Mouse (Mus musculus) ovary, adult 18-20 months (tissue): ENCODE measurements around the gene Gm20532.

Experiments used
- DNase-seq: peaks from one replicate; pipeline ENCODE4 v3.0.0; 2022; ENCODE audit warnings: low spot score, mixed read lengths

Gene Gm20532

GRCm38 (mm10) chr2:26586294-26587043 is at the start of gene Gm20532:
Gene Gm20532, plus strand, starts transcription at chr2:26586639.
- peak; percentile 37 for DNase-seq

- DNase-seq: no peak
These were observed 46.9 kb upstream of the Gm20532 start for GRCm38 (mm10) chr2:26539516-26539915.

GRCm38 (mm10) chr2:26540721-26541120 is 45.7 kb upstream of the Gm20532 start:
- no peak for DNase-seq

DNA sequence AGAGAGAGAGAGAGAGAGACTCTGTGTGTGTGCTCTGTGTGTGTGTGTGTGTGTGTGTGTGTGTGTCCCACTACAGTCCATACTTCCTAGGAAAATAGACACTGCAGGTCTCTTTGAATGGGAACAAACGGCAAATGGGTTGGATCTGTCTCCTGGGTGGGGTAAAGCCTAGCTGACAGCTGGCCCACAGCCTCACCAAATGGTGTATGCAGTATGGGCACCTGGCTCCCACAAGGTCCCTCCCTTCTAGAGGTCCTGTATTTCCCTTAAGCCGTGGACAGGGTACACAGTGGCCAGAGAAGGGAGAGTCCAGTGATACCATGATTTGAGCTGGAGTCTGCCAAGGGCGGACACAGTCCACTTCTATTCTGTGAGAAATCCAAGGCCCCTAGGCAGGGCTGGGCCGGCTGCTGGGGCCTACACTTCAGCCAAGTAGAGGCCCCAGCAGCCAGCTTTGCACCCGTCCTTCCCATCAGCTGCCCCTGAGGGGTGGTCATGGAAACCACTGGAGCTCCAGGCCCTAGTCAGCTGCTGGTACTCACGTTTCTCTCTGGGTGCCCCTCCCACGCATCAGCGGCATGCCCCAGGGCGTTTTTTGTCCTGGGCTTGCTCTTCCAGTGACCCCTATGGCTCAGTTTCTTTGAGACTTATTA is 45.1 kb upstream of the Gm20532 start:
- DNase-seq: no peak

DNA sequence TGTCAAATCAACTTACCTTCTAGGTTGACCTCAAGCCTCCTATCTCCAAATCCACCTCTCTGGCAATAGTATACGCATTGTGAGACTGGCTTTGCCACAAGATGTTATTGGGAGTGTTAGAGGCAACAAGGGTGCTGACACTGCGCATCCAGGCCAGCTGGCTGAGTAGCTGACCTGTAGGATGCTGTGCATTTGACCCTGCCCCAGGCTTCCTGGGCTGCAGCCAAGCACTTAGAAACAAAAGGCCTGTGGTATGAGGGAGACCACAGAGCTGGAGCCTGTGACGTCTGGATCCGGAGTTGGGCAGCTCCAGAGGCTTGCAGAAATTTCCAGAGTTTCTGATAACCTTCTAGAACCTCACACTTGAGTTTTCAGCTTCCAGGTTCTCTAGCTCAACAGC is 43.3 kb upstream of the Gm20532 start:
- no peak for DNase-seq

DNA sequence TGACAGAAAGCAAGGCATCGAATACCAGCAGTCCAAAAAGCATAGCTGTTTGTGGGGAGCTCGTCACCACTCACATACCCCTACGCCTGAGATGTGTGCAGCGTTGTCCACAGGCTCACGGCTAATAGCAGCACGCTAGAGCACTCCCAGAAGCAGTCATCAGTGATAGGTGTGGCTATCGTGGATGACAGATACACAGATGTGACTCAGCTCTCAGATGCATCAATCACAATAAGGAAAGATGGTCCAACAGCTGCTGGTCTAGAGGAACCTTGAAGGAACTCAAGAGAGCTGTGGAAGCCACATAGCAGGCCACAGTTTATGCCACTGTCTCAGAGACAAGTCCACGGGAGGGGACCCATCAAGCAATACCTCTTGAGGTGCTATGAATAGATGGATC is 42.7 kb upstream of the Gm20532 start:
- DNase-seq: no peak

DNA sequence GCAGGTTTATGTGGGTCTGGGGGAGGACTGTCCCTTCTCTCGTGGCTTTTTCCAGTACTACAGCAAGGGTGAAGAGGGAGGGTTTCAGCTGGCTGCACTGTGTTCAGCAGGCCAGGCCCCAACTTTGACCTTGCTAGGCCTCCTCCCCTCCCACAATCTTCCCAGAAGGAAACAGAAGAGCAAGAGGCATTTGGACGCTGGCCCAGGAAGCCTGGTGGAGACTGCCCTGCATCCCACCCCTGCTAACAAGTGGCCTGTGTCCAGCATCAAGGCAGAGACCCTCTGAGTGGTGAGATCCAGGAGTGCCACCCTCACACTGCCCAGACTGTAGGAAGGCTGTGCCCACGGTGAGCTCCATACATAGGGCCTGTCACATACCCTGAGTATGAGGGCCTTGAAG is 42.2 kb upstream of the Gm20532 start:
- DNase-seq: peak; percentile 51

DNA sequence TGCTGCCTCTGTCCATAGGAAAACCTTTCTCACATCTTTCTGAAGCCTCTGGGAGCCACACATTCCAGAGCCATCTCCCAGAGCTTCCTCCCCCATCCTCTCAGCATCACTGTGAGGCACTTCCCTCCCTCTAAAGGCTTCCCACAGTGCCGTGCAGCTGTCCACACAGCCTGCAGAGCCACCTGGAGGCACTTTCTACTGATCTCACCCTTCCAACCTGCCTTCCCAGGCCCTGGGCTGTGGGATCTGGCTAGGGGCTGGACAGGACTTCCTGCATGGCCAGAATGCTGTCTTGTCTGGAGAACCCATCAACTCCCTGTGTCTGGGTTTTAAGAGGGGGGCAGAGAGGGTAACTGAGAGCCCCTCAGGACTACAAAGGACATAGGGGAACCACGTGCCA is 39.0 kb upstream of the Gm20532 start:
- DNase-seq: no peak

GRCm38 (mm10) chr2:26549801-26550200 is 36.6 kb upstream of the Gm20532 start:
- no peak for DNase-seq

DNA sequence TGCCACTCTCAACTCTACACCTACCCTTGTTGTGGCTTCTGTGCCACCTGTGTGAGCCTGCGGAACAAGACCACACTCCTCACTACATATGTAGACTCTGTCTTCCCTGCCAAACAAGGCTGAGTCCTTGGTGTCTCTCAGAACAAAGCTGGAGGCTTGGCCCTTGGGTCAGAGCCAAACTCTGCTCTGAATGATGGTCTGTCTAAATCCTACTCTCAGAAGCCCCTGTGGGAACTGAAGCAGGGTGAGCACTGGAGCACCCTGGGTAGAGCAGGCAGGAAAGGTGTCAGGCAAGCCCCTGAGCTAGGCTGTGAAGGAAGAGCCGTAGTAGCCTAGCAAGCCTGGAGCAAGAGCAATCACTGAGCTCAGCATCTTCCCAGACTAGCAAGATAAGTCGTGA is 36.2 kb upstream of the Gm20532 start:
- DNase-seq: no peak

- DNase-seq: peak; percentile 57
These were observed 35.7 kb upstream of the Gm20532 start for GRCm38 (mm10) chr2:26550777-26551176.

GRCm38 (mm10) chr2:26551446-26551845 is 35.0 kb upstream of the Gm20532 start:
- DNase-seq: no peak

GRCm38 (mm10) chr2:26552066-26552465 is 34.4 kb upstream of the Gm20532 start:
- DNase-seq: no peak

GRCm38 (mm10) chr2:26553904-26554303 is 32.5 kb upstream of the Gm20532 start:
- DNase-seq: no peak

DNA sequence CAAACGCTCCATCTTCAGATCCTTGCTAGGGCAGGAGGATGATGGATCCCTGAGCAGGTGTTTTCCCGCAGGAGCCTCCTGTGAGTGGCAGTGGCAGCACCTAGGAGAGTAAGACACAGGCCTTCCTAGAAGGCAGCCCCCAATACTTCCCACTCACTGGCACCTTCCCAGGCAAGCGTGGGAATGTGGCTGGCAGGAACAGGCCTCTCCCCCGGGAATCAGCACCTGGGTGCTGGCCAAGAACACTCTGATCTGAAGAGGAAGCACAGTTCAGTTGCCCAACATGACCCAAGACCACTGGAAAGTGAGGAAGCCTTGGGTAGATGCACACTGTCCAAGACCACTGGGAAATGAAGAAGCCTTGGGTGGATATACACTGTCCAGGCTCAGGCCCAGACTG is 31.4 kb upstream of the Gm20532 start:
- DNase-seq: peak; percentile 51

- peak; percentile 59 for DNase-seq
These were observed 29.9 kb upstream of the Gm20532 start for GRCm38 (mm10) chr2:26556535-26556993.

DNA sequence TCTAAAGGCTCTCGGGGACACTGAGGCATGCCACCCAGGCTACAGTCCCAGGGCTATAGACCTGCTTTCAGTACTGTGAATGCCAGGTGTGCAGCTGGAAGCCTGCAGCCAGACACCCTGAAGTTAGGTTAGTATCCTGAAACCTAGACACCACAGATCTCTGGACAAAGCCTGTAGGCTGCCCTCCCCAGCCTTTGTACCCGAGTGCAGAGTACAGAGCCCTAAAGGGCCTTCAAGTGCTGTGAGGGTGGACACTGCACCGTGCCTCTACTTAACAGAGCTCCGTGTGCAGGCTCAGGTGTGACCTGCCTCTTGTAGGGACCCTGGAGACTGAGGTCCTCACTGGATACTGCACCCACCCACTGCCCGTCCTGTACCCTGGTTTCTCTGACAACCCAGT is 25.9 kb upstream of the Gm20532 start:
- no peak for DNase-seq

- no peak for DNase-seq
These were observed 25.0 kb upstream of the Gm20532 start for GRCm38 (mm10) chr2:26561351-26562016.

DNA sequence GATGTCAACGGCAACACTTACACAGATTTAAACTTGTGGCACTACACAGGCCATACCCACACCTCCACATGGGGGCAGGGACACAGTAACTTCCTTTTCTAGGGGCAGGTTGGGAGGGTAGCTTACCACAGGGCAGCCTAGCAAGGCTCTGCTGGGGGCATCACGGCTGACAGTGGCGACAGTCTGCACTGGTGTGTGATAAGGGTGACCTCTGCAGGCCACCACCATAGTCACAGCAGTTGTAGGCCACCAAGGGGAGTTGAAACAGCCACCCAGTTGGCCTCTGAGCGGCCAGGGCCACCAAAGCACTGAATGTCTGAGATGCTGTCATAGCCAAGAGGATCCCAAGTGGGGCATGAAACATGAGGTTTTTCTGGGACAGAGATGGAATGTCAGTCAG is 20.2 kb upstream of the Gm20532 start:
- DNase-seq: no peak

DNA sequence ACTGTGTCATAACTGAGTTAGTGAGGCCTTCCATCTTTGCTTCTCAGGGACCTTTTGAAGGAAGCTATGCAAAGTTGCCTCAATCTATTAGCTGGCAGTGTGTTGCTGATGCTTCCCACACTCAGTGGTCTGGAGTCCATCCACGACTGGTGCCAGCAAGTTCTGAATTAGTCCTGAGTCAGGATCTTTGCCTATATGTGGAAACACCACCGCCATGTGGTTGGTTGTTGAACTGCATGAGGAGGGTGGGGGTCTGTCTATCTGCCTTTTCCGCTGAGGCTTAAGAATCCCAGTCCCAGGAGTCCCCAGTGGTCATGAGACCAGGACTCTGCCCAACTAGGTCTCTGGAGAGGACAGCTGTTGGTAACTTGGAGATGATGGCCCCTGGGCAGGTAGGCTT is 16.4 kb upstream of the Gm20532 start:
- no peak for DNase-seq

- no peak for DNase-seq
These were observed 15.0 kb upstream of the Gm20532 start for GRCm38 (mm10) chr2:26571400-26571799.

GRCm38 (mm10) chr2:26571826-26572225 is 14.6 kb upstream of the Gm20532 start:
- DNase-seq: no peak

- DNase-seq: no peak
These were observed 13.0 kb upstream of the Gm20532 start for GRCm38 (mm10) chr2:26573396-26573795.
